Mouse (Mus musculus) kidney, embryonic 14.5 days (tissue): ENCODE results near the gene Rab3ip. TPM values are rescaled to one million over a fixed set of nuclear protein-coding genes. Genes with fewer than 3 reads are reported as not detected.
A peak's percentile ranks its signal among the peaks of the same experiment; 100 is the strongest.

ENCODE experiments used
- ATAC-seq: fragments of 200-750 bp; cut with Nextera tagmentation; 2 replicates; pipeline ENCODE4 v1.8.0; 2017; ENCODE audit warnings: moderate number of reproducible peaks, mild to moderate bottlenecking, moderate TSS enrichment, moderate library complexity; ENCODE audit not compliant: low FRiP score, low TSS enrichment
- H3K27ac ChIP-seq: fragments of 300-500 bp; sonication (generic); 2 replicates; pipeline ENCODE4 v1.5.1; 2014; ENCODE audit warnings: low read depth, mild to moderate bottlenecking, low read length, moderate library complexity, mixed read lengths
- H3K27me3 ChIP-seq: fragments of 300-500 bp; sonication (generic); 2 replicates; pipeline ENCODE4 v1.6.1; 2014; ENCODE audit warnings: mild to moderate bottlenecking, low read length; ENCODE audit not compliant: control insufficient read depth, insufficient read depth
- H3K36me3 ChIP-seq: fragments of 300-500 bp; sonication (generic); 2 replicates; pipeline ENCODE4 v1.6.1; 2014; ENCODE audit warnings: low read length, mixed read lengths; ENCODE audit not compliant: control insufficient read depth, insufficient read depth
- H3K4me1 ChIP-seq: fragments of 300-500 bp; sonication (generic); 2 replicates; pipeline ENCODE4 v1.6.1; 2014; ENCODE audit warnings: low read length, mixed read lengths; ENCODE audit not compliant: control insufficient read depth, insufficient read depth
- H3K4me2 ChIP-seq: fragments of 300-500 bp; sonication (generic); replicated peaks from 2 replicates; pipeline ENCODE4 v1.6.1; 2014; ENCODE audit warnings: low read depth, mild to moderate bottlenecking, low read length
- H3K4me3 ChIP-seq: fragments of 300-500 bp; sonication (generic); 2 replicates; pipeline ENCODE4 v1.5.1; 2014; ENCODE audit warnings: mild to moderate bottlenecking, low read length
- H3K9ac ChIP-seq: fragments of 300-500 bp; sonication (generic); 2 replicates; pipeline ENCODE4 v1.6.1; 2014; ENCODE audit warnings: low read depth, mild to moderate bottlenecking, low read length, moderate library complexity
- H3K9me3 ChIP-seq: fragments of 300-500 bp; sonication (generic); 2 replicates; pipeline ENCODE4 v1.6.1; 2016; ENCODE audit warnings: low read length; ENCODE audit not compliant: control insufficient read depth
- WGBS: fragments of 180-500 bp; shearing (Covaris S2); extraction: QIAGEN DNeasy Blood & Tissue Kit; methylation state at CpG from one replicate; pipeline ENCODE4 v1.1.7; 2014; 5-methylcytosine and 5-hydroxymethylcytosine counted together
- polyA plus RNA-seq: library from polyadenylated mRNA; unstranded; fragments of >200 nt; fragmentation: Nextera tagmentation; extraction: Ambion mirVana; gene quantifications from 2 replicates; pipeline ENCODE4 v1.2.1, GENCODE M21; 2014

Gene Rab3ip
- polyA plus RNA-seq, 1 experiment from 2014 or later: 102 TPM

GRCm38 (mm10) chr10:116949111-116950008 lies 1.2 kb downstream of the Rab3ip start:
- ATAC-seq: peak; percentile 24; the same call in 1 of the 2 replicates
- 0 out of 2 replicates have a peak, but pooled peaks cover 3% of the 10 kb centered on the region for H3K9me3 ChIP-seq
- H3K27ac ChIP-seq: peak overlapping the region; percentile 88
- H3K27me3 ChIP-seq: no peaks in the 10 kb centered on the region
- H3K9ac ChIP-seq: peak overlapping the region; percentile 90
- no peaks in the 10 kb centered on the region for H3K36me3 ChIP-seq
- under 1% methylated on average over 35 of the region's 44 CpGs for WGBS
- H3K4me3 ChIP-seq: peak overlapping the region; percentile 90
- H3K4me2 ChIP-seq: peak overlapping the region; percentile 60
- 0 out of 2 replicates have a peak, but pooled peaks cover 6% of the 10 kb centered on the region for H3K4me1 ChIP-seq

GRCm38 (mm10) chr10:116948414-116948813 lies 2.2 kb downstream of the Rab3ip start:
- Histone ChIP-seq H3K4me3 (peak overlapping the region; percentile 90), H3K9me3 (0 out of 2 replicates have a peak, but pooled peaks cover 3% of the 10 kb centered on the region), H3K4me2 (peak overlapping the region; percentile 60), H3K36me3 (no peaks in the 10 kb centered on the region), H3K27ac (peak overlapping the region; percentile 47; the same call in 1 of the 2 replicates), H3K27me3 (no peaks in the 10 kb centered on the region), H3K9ac (peak overlapping the region; percentile 90; the same call in 1 of the 2 replicates), H3K4me1 (0 out of 2 replicates have a peak, but pooled peaks cover 6% of the 10 kb centered on the region)
- 65% methylated on average over 9 of the region's 9 CpGs for WGBS
- ATAC-seq: no peak

GRCm38 (mm10) chr10:116944940-116945339 lies 5.6 kb downstream of the Rab3ip start:
- H3K4me3 ChIP-seq: no peak overlapping the region
- H3K4me2 ChIP-seq: peak overlapping the region; percentile 0; the same call in 1 of the 2 replicates
- no peak for ATAC-seq
- H3K36me3 ChIP-seq: peaks cover 9% of the 10 kb centered on the region
- no peaks in the 10 kb centered on the region for H3K27me3 ChIP-seq
- 30% methylated on average over 10 of the region's 10 CpGs for WGBS
- 0 out of 2 replicates have a peak, but pooled peaks cover 6% of the 10 kb centered on the region for H3K4me1 ChIP-seq
- H3K9ac ChIP-seq: no peak overlapping the region
- H3K9me3 ChIP-seq: peaks cover 5% of the 10 kb centered on the region
- H3K27ac ChIP-seq: no peak overlapping the region

- no peaks in the 10 kb centered on the region for H3K27me3 ChIP-seq
- no peak for ATAC-seq
- H3K36me3 ChIP-seq: peaks cover 10% of the 10 kb centered on the region
- 86% methylated on average over 3 of the region's 3 CpGs for WGBS
- H3K4me1 ChIP-seq: 0 out of 2 replicates have a peak, but pooled peaks cover 6% of the 10 kb centered on the region
- no peak overlapping the region for H3K4me2 ChIP-seq
- H3K4me3 ChIP-seq: no peak overlapping the region
- no peak overlapping the region for H3K27ac ChIP-seq
- H3K9ac ChIP-seq: no peak overlapping the region
- peaks cover 5% of the 10 kb centered on the region for H3K9me3 ChIP-seq
Observed at GRCm38 (mm10) chr10:116944144-116944543, 6.4 kb downstream of the Rab3ip start.

GRCm38 (mm10) chr10:116943025-116943424 lies 7.5 kb downstream of the Rab3ip start:
- no peak overlapping the region for H3K4me2 ChIP-seq
- H3K9ac ChIP-seq: no peak overlapping the region
- peaks cover 21% of the 10 kb centered on the region for H3K36me3 ChIP-seq
- H3K4me1 ChIP-seq: 0 out of 2 replicates have a peak, but pooled peaks cover 6% of the 10 kb centered on the region
- H3K9me3 ChIP-seq: peaks cover 5% of the 10 kb centered on the region
- H3K27me3 ChIP-seq: no peaks in the 10 kb centered on the region
- H3K4me3 ChIP-seq: no peak overlapping the region
- no peak for ATAC-seq
- 88% methylated on average over 6 of the region's 6 CpGs for WGBS
- H3K27ac ChIP-seq: no peak overlapping the region

GRCm38 (mm10) chr10:116935028-116935427 lies 15.5 kb downstream of the Rab3ip start:
- Histone ChIP-seq H3K36me3 (peaks cover 46% of the 10 kb centered on the region), H3K27me3 (no peaks in the 10 kb centered on the region), H3K27ac (no peak overlapping the region), H3K4me2 (no peak overlapping the region), H3K9ac (no peak overlapping the region), H3K4me3 (no peak overlapping the region), H3K4me1 (0 out of 2 replicates have a peak, but pooled peaks cover 2% of the 10 kb centered on the region), H3K9me3 (no peaks in the 10 kb centered on the region)
- no peak for ATAC-seq
- WGBS: 74% methylated on average over 12 of the region's 12 CpGs

- WGBS: 88% methylated on average over 7 of the region's 7 CpGs
Observed at GRCm38 (mm10) chr10:116933794-116934193, 16.8 kb downstream of the Rab3ip start.

GRCm38 (mm10) chr10:116932418-116932817 lies 18.2 kb downstream of the Rab3ip start:
- Histone ChIP-seq H3K4me2 (no peak overlapping the region), H3K36me3 (peaks cover 44% of the 10 kb centered on the region)
- ATAC-seq: no peak

More at GRCm38 (mm10) chr10:116933794-116934193, 16.8 kb downstream of the Rab3ip start:
- no peak overlapping the region for H3K27ac ChIP-seq
- H3K9me3 ChIP-seq: no peaks in the 10 kb centered on the region
- H3K27me3 ChIP-seq: no peaks in the 10 kb centered on the region
- ATAC-seq: no peak
- peaks cover 47% of the 10 kb centered on the region for H3K36me3 ChIP-seq
- no peak overlapping the region for H3K4me3 ChIP-seq
- H3K4me2 ChIP-seq: no peak overlapping the region
- no peak overlapping the region for H3K9ac ChIP-seq
- 0 out of 2 replicates have a peak, but pooled peaks cover 2% of the 10 kb centered on the region for H3K4me1 ChIP-seq

More at GRCm38 (mm10) chr10:116932418-116932817, 18.2 kb downstream of the Rab3ip start:
- H3K9ac ChIP-seq: no peak overlapping the region
- no peaks in the 10 kb centered on the region for H3K9me3 ChIP-seq
- WGBS: 82% methylated on average over 13 of the region's 13 CpGs
- no peak overlapping the region for H3K4me3 ChIP-seq
- no peaks in the 10 kb centered on the region for H3K27me3 ChIP-seq
- 0 out of 2 replicates have a peak, but pooled peaks cover 2% of the 10 kb centered on the region for H3K4me1 ChIP-seq
- no peak overlapping the region for H3K27ac ChIP-seq
